Comparison of ENCODE assay signal across 10 mouse cellular contexts in genomic region chr4:13146821-13147220, GRCm38 (mm10).
A peak's percentile ranks its signal among the peaks of the same experiment; 100 is the strongest.
DNase-seq lines count a peak whose midpoint lies in the region; ATAC-seq and TF ChIP-seq lines count a peak whose summit lies in the region.
"Had no signal": no experiment of that assay in that cellular context is flagged by ENCODE, and none has a peak within 500 bp of the region (broad histone marks: within the 10 kb centered on the region; RNA-seq: fewer than 3 reads in every experiment).

No protein-coding gene starts in this region.

- H3K4me3 ChIP-seq in cerebellum, adult 2 months (replicated peaks; ENCODE audit: insufficient read depth, low read depth, low read length), result no peak overlapping the region
- no peak overlapping the region for H3K4me3 ChIP-seq in forebrain, embryonic 14.5 days (ENCODE audit: low read depth, low read length)
- no peak overlapping the region for H3K4me3 ChIP-seq in intestine, embryonic 16.5 days (ENCODE audit: low read length)
- H3K4me3 ChIP-seq: liver, embryonic 13.5 days; neural tube, embryonic 12.5 days had no signal

- H3K4me1 ChIP-seq in cerebellum, adult 2 months (ENCODE audit: control insufficient read depth, insufficient read depth, low read length), result peaks cover 3% of the 10 kb centered on the region; the same call in 1 of the 2 replicates
- peaks cover 6% of the 10 kb centered on the region; the same call in 1 of the 2 replicates for H3K4me1 ChIP-seq in forebrain, embryonic 14.5 days (ENCODE audit: control insufficient read depth, insufficient read depth, low read length)
- no peaks in the 10 kb centered on the region for H3K4me1 ChIP-seq in intestine, embryonic 16.5 days (ENCODE audit: control insufficient read depth, insufficient read depth, low read length)
- H3K4me1 ChIP-seq: liver, embryonic 13.5 days; neural tube, embryonic 12.5 days had no signal

- TF ChIP-seq POLR2A in cerebellum, adult 2 months (IDR thresholded peaks at IDR 0.05; ENCODE audit: borderline replicate concordance, insufficient read depth, low read length), result no peak

- H3K9me3 ChIP-seq in forebrain, embryonic 14.5 days (replicated peaks; ENCODE audit: control insufficient read depth, low read length), result no peaks in the 10 kb centered on the region
- H3K9me3 ChIP-seq in intestine, embryonic 16.5 days (ENCODE audit: control insufficient read depth, low read length), result no peaks in the 10 kb centered on the region
- H3K9me3 ChIP-seq: liver, embryonic 13.5 days; neural tube, embryonic 12.5 days had no signal

- ATAC-seq in forebrain, embryonic 14.5 days, result peak; percentile 95
- ATAC-seq in intestine, embryonic 16.5 days, result no peak
- ATAC-seq in inflammation-experienced regulatory T-cells, adult 6 months, result no peak

- DNase-seq in cerebellum, adult 2 months, result peak; percentile 99 to 100
- peak; percentile 98 for DNase-seq in forebrain, embryonic 14.5 days (ENCODE audit: low spot score)
- peak; percentile 93 to 94 for DNase-seq in layer of hippocampus, postnatal 36 days
- peak; percentile 82 for DNase-seq in retina, postnatal 1 day
- no peak for DNase-seq in thymus, postnatal 10 days (ENCODE audit: low spot score in 2 of 2)
- DNase-seq: heart, postnatal 14 days; liver, embryonic 13.5 days had no signal

- peak; percentile 40 for TF ChIP-seq CTCF in cerebellum, adult 2 months (IDR thresholded peaks at IDR 0.05; ENCODE audit: borderline replicate concordance, insufficient read depth, low read depth, low read length)

- no peak overlapping the region for H3K9ac ChIP-seq in forebrain, embryonic 14.5 days (ENCODE audit: low read length)
- no peak overlapping the region for H3K9ac ChIP-seq in intestine, embryonic 16.5 days (ENCODE audit: low read depth, low read length)
- H3K9ac ChIP-seq: liver, embryonic 13.5 days; neural tube, embryonic 12.5 days had no signal

- no peaks in the 10 kb centered on the region for H3K36me3 ChIP-seq in forebrain, embryonic 14.5 days (ENCODE audit: control insufficient read depth, insufficient read depth, low read length)
- H3K36me3 ChIP-seq in intestine, embryonic 16.5 days (ENCODE audit: control insufficient read depth, insufficient read depth, low read length), result no peaks in the 10 kb centered on the region
- H3K36me3 ChIP-seq: liver, embryonic 13.5 days; neural tube, embryonic 12.5 days had no signal

- H3K4me2 ChIP-seq in forebrain, embryonic 14.5 days (ENCODE audit: low read length), result no peak overlapping the region
- no peak overlapping the region for H3K4me2 ChIP-seq in intestine, embryonic 16.5 days (ENCODE audit: low read depth, low read length)
- H3K4me2 ChIP-seq: liver, embryonic 13.5 days; neural tube, embryonic 12.5 days had no signal

- H3K27me3 ChIP-seq in cerebellum, adult 2 months (ENCODE audit: control insufficient read depth, insufficient read depth, low read length), result no peaks in the 10 kb centered on the region
- H3K27me3 ChIP-seq in forebrain, embryonic 14.5 days (replicated peaks; ENCODE audit: control insufficient read depth, insufficient read depth, low read length), result no peaks in the 10 kb centered on the region
- no peaks in the 10 kb centered on the region for H3K27me3 ChIP-seq in intestine, embryonic 16.5 days (replicated peaks; ENCODE audit: control insufficient read depth, insufficient read depth, low read length)
- H3K27me3 ChIP-seq: liver, embryonic 13.5 days; neural tube, embryonic 12.5 days had no signal

- H3K27ac ChIP-seq in cerebellum, adult 2 months (ENCODE audit: insufficient read depth, low read length), result no peak overlapping the region
- no peak overlapping the region for H3K27ac ChIP-seq in forebrain, embryonic 14.5 days (ENCODE audit: low read depth, low read length)
- H3K27ac ChIP-seq in intestine, embryonic 16.5 days (ENCODE audit: low read length), result no peak overlapping the region
- H3K27ac ChIP-seq: liver, embryonic 13.5 days; neural tube, embryonic 12.5 days had no signal

- WGBS in cerebellum, adult 2 months, result 7% methylated on average over 9 of the region's 9 CpGs
- WGBS in forebrain, embryonic 14.5 days, result 39% methylated on average over 9 of the region's 9 CpGs
- 82% methylated on average over 9 of the region's 9 CpGs for WGBS in intestine, embryonic 16.5 days

Comparison
In these comparisons a context has a peak if more than half of its experiments do, and no peak if none do; other contexts are left out.
1. DNase-seq: peak in cerebellum, adult 2 months (2 of 2), forebrain, embryonic 14.5 days (single experiment), layer of hippocampus, postnatal 36 days (2 of 2) and retina, postnatal 1 day (single experiment); none in thymus, postnatal 10 days (0 of 2).